Mouse (Mus musculus) MEL (cell line): Measurements from ENCODE around the gene Pde11a.

Experiments
- CTCF ChIP-seq, 3 experiments: IDR thresholded peaks in 2 of 3; conservative IDR thresholded peaks in 1 of 3; 2 replicates each; pipeline ENCODE4 v1.5.1; 2011 to 2012; ENCODE audit warnings: low read length in 3 of 3, low read depth in 2 of 3, mild to moderate bottlenecking in 2 of 3, improper control_type of control experiment in 1 of 3, inconsistent platforms in 1 of 3, mixed read lengths in 1 of 3, moderate library complexity in 1 of 3; ENCODE audit not compliant: control insufficient read depth in 1 of 3, insufficient read depth in 1 of 3, poor library complexity in 1 of 3, severe bottlenecking in 1 of 3
- E2F4 ChIP-seq: IDR thresholded peaks from 2 replicates; pipeline ENCODE4 v1.6.1; 2011; ENCODE audit warnings: low read depth, low read length, improper control_type of control experiment, borderline replicate concordance
- EP300 ChIP-seq, 2 experiments: IDR thresholded peaks; 2 replicates each; pipeline ENCODE4 v1.6.1; 2011; ENCODE audit warnings: improper control_type of control experiment in 2 of 2, low read length in 2 of 2, low read depth in 1 of 2, mild to moderate bottlenecking in 1 of 2
- MAFK ChIP-seq: IDR thresholded peaks from 2 replicates; pipeline ENCODE4 v1.6.1; 2011; ENCODE audit warnings: low read depth, mild to moderate bottlenecking, low read length, improper control_type of control experiment, borderline replicate concordance
- MAX ChIP-seq: IDR thresholded peaks from 2 replicates; pipeline ENCODE4 v1.6.1; 2011; ENCODE audit warnings: low read length, improper control_type of control experiment
- NRF1 ChIP-seq: IDR thresholded peaks from 2 replicates; pipeline ENCODE4 v1.6.1; 2014; ENCODE audit warnings: low read depth, mild to moderate bottlenecking, inconsistent platforms, low read length, improper control_type of control experiment, moderate library complexity; ENCODE audit not compliant: poor library complexity, insufficient read depth, severe bottlenecking
- POLR2A ChIP-seq, 2 experiments: IDR thresholded peaks; 2 replicates each; pipeline ENCODE4 v1.6.1; 2011 to 2012; ENCODE audit warnings: low read length in 2 of 2, mild to moderate bottlenecking in 2 of 2, control low read depth in 1 of 2, improper control_type of control experiment in 1 of 2, low read depth in 1 of 2, moderate library complexity in 1 of 2; ENCODE audit not compliant: control insufficient read depth in 1 of 2, insufficient read depth in 1 of 2, poor library complexity in 1 of 2
- SMC3 ChIP-seq: IDR thresholded peaks from 2 replicates; pipeline ENCODE4 v1.6.1; 2011; ENCODE audit warnings: low read depth, low read length, improper control_type of control experiment
- TAL1 ChIP-seq: IDR thresholded peaks from 2 replicates; pipeline ENCODE4 v1.6.1; 2012; ENCODE audit warnings: mild to moderate bottlenecking, inconsistent platforms, low read length, moderate library complexity, mixed read lengths
- ZKSCAN1 ChIP-seq: IDR thresholded peaks from 2 replicates; pipeline ENCODE4 v1.6.1; 2012; ENCODE audit warnings: low read depth, mild to moderate bottlenecking, inconsistent platforms, low read length, improper control_type of control experiment, moderate library complexity

GRCm38 (mm10) chr2:76347839-76348238 is 9.3 kb upstream of the Pde11a start:
- TF ChIP-seq E2F4 (no peak), MAFK (no peak), TAL1 (no peak), MAX (no peak), POLR2A (IDR thresholded peaks at IDR 0.05; ENCODE audit: control insufficient read depth in 1 of 2, insufficient read depth in 1 of 2, low read depth in 1 of 2, low read length in 2 of 2, poor library complexity in 1 of 2) (no peak), NRF1 (no peak), CTCF (IDR thresholded peaks at IDR 0.05 in 2 of 3, conservative IDR thresholded peaks at IDR 0.05 in 1 of 3; ENCODE audit: control insufficient read depth in 1 of 3, insufficient read depth in 1 of 3, low read depth in 2 of 3, low read length in 3 of 3, poor library complexity in 1 of 3, severe bottlenecking in 1 of 3) (no peak), ZKSCAN1 (no peak), SMC3 (no peak), EP300 (IDR thresholded peaks at IDR 0.05; ENCODE audit: low read depth in 1 of 2, low read length in 2 of 2) (no peak)
